In genomic region chr7:45126147-45126843, GRCm38 (mm10) we compare ENCODE assay signal across 7 mouse cellular contexts. TPM values are rescaled to one million over a fixed set of nuclear protein-coding genes. Genes with fewer than 3 reads are reported as not detected.
DNase-seq lines count a peak whose midpoint lies in the region; ATAC-seq and TF ChIP-seq lines count a peak whose summit lies in the region.

No protein-coding gene starts in this region.

- H3K9ac ChIP-seq in lung, embryonic 14.5 days: peak overlapping the region; percentile 97
- peak overlapping the region; percentile 100 for H3K9ac ChIP-seq in forebrain, embryonic 11.5 days (ENCODE audit: low read length)
- H3K9ac ChIP-seq in limb, embryonic 13.5 days: peak overlapping the region; percentile 100
- H3K9ac ChIP-seq in stomach, embryonic 15.5 days: peak overlapping the region; percentile 94

- peak overlapping the region; percentile 92 for H3K4me2 ChIP-seq in lung, embryonic 14.5 days
- peak overlapping the region; percentile 97 for H3K4me2 ChIP-seq in forebrain, embryonic 11.5 days (ENCODE audit: low read depth, low read length, severe bottlenecking)
- H3K4me2 ChIP-seq in limb, embryonic 13.5 days (replicated peaks): peak overlapping the region; percentile 94
- H3K4me2 ChIP-seq in stomach, embryonic 15.5 days: peak overlapping the region; percentile 77

- H3K36me3 ChIP-seq in lung, embryonic 14.5 days (ENCODE audit: insufficient read depth): peaks cover 56% of the 10 kb centered on the region
- H3K36me3 ChIP-seq in forebrain, embryonic 11.5 days (ENCODE audit: control insufficient read depth, insufficient read depth, low read length): peaks cover 25% of the 10 kb centered on the region
- H3K36me3 ChIP-seq in limb, embryonic 13.5 days: peaks cover 49% of the 10 kb centered on the region
- H3K36me3 ChIP-seq in stomach, embryonic 15.5 days: peaks cover 44% of the 10 kb centered on the region

- peaks cover 19% of the 10 kb centered on the region for H3K4me1 ChIP-seq in lung, embryonic 14.5 days (ENCODE audit: insufficient read depth)
- peaks cover 17% of the 10 kb centered on the region for H3K4me1 ChIP-seq in lung, adult 2 months (ENCODE audit: control insufficient read depth, insufficient read depth, low read length)
- peaks cover 32% of the 10 kb centered on the region for H3K4me1 ChIP-seq in forebrain, embryonic 11.5 days (replicated peaks; ENCODE audit: control insufficient read depth, insufficient read depth, low read length)
- peaks cover 61% of the 10 kb centered on the region for H3K4me1 ChIP-seq in limb, embryonic 13.5 days
- H3K4me1 ChIP-seq in stomach, embryonic 15.5 days: peaks cover 57% of the 10 kb centered on the region

- ATAC-seq in lung, embryonic 14.5 days (ENCODE audit: insufficient read depth): no peak
- no peak for ATAC-seq in forebrain, embryonic 11.5 days (replicated peaks; ENCODE audit: low FRiP score)
- no peak for ATAC-seq in limb, embryonic 13.5 days (ENCODE audit: low FRiP score, low read depth)
- ATAC-seq in stomach, embryonic 15.5 days (ENCODE audit: insufficient read depth, low FRiP score, low read depth): no peak

- no peak for TF ChIP-seq CTCF in lung, embryonic 14.5 days (IDR thresholded peaks at IDR 0.05; ENCODE audit: low read depth)
- no peak for TF ChIP-seq CTCF in lung, adult 2 months (IDR thresholded peaks at IDR 0.05; ENCODE audit: insufficient read depth, low read length)

- peak overlapping the region; percentile 95 for H3K27ac ChIP-seq in lung, embryonic 14.5 days (ENCODE audit: low read depth)
- H3K27ac ChIP-seq in forebrain, embryonic 11.5 days (ENCODE audit: low read depth, low read length): peak overlapping the region; percentile 88
- peak overlapping the region; percentile 92 for H3K27ac ChIP-seq in limb, embryonic 13.5 days
- peak overlapping the region; percentile 90 for H3K27ac ChIP-seq in stomach, embryonic 15.5 days

- no peak for TF ChIP-seq POLR2A in lung, adult 2 months (IDR thresholded peaks at IDR 0.05; ENCODE audit: borderline replicate concordance, extremely low read depth, low read depth, low read length)

- H3K9me3 ChIP-seq in lung, embryonic 14.5 days (ENCODE audit: low read depth, low read length): no peaks in the 10 kb centered on the region
- no peaks in the 10 kb centered on the region for H3K9me3 ChIP-seq in forebrain, embryonic 11.5 days (ENCODE audit: control insufficient read depth, low read length)
- no peaks in the 10 kb centered on the region for H3K9me3 ChIP-seq in limb, embryonic 13.5 days
- H3K9me3 ChIP-seq in stomach, embryonic 15.5 days: no peaks in the 10 kb centered on the region

- no peaks in the 10 kb centered on the region for H3K27me3 ChIP-seq in lung, embryonic 14.5 days (ENCODE audit: insufficient read depth, low read length)
- H3K27me3 ChIP-seq in forebrain, embryonic 11.5 days (ENCODE audit: control insufficient read depth, insufficient read depth, low read length): no peaks in the 10 kb centered on the region
- no peaks in the 10 kb centered on the region for H3K27me3 ChIP-seq in limb, embryonic 13.5 days
- H3K27me3 ChIP-seq in stomach, embryonic 15.5 days (replicated peaks): no peaks in the 10 kb centered on the region

- DNase-seq in lung, embryonic 14.5 days: no peak
- DNase-seq in lung, adult 2 months: no peak
- peak; percentile 63 for DNase-seq in forebrain, embryonic 11.5 days (ENCODE audit: low spot score)
- DNase-seq in urinary bladder, postnatal 36 days (ENCODE audit: low spot score in 2 of 2): no peak
- no peak for DNase-seq in urinary bladder, adult 18-20 months (ENCODE audit: low spot score in 2 of 2)

- 66% methylated on average over 17 of the region's 17 CpGs for WGBS in lung, embryonic 14.5 days
- WGBS in lung, adult 2 months: 70% methylated on average over 17 of the region's 17 CpGs
- WGBS in forebrain, embryonic 11.5 days: 78% methylated on average over 17 of the region's 17 CpGs
- WGBS in limb, embryonic 13.5 days: 74% methylated on average over 17 of the region's 17 CpGs
- 74% methylated on average over 17 of the region's 17 CpGs for WGBS in stomach, embryonic 15.5 days

- peak overlapping the region; percentile 67 for H3K4me3 ChIP-seq in lung, embryonic 14.5 days (ENCODE audit: low read depth, low read length)
- no peak overlapping the region for H3K4me3 ChIP-seq in lung, adult 2 months (replicated peaks; ENCODE audit: extremely low read depth, low read depth, low read length)
- peak overlapping the region; percentile 97 for H3K4me3 ChIP-seq in forebrain, embryonic 11.5 days (ENCODE audit: low read depth, low read length)
- H3K4me3 ChIP-seq in limb, embryonic 13.5 days: peak overlapping the region; percentile 68
- H3K4me3 ChIP-seq in stomach, embryonic 15.5 days (replicated peaks): peak overlapping the region; percentile 74

RNA-seq across cellular contexts. Expression of gene Rps11, which starts 2.1 kb away (rescaled TPM):
- 1,873 and 1,878 TPM in 2 replicates for polyA plus RNA-seq in lung, embryonic 14.5 days (2014; fragmentation: Nextera tagmentation; extraction: Ambion mirVana)
- 125 and 221 TPM in 2 replicates for polyA plus RNA-seq in lung, adult 2 months (2012; rRNA removed)
- polyA plus RNA-seq in forebrain, embryonic 11.5 days (2014; fragmentation: Nextera tagmentation; extraction: Ambion mirVana): 1,418 and 1,481 TPM in 2 replicates
- polyA plus RNA-seq in limb, embryonic 13.5 days (2015; fragmentation: Nextera tagmentation; extraction: Ambion mirVana): 1,512 and 1,535 TPM in 2 replicates
- polyA plus RNA-seq in stomach, embryonic 15.5 days (2015; fragmentation: Nextera tagmentation; extraction: Ambion mirVana): 1,420 and 1,462 TPM in 2 replicates

RNA-seq across cellular contexts. Expression of gene Rpl13a, which starts 2.3 kb away (rescaled TPM):
- polyA plus RNA-seq in lung, embryonic 14.5 days (2014; fragmentation: Nextera tagmentation; extraction: Ambion mirVana): 1,527 and 1,587 TPM in 2 replicates
- polyA plus RNA-seq in lung, adult 2 months (2012; rRNA removed): 1,255 and 1,630 TPM in 2 replicates
- 1,136 and 1,164 TPM in 2 replicates for polyA plus RNA-seq in forebrain, embryonic 11.5 days (2014; fragmentation: Nextera tagmentation; extraction: Ambion mirVana)
- 1,305 and 1,326 TPM in 2 replicates for polyA plus RNA-seq in limb, embryonic 13.5 days (2015; fragmentation: Nextera tagmentation; extraction: Ambion mirVana)
- polyA plus RNA-seq in stomach, embryonic 15.5 days (2015; fragmentation: Nextera tagmentation; extraction: Ambion mirVana): 1,296 and 1,308 TPM in 2 replicates

RNA-seq across cellular contexts. Expression of gene Gm45713, which starts 9.7 kb away (rescaled TPM):
- 1.2 and 1.4 TPM in 2 replicates for polyA plus RNA-seq in lung, embryonic 14.5 days (2014; fragmentation: Nextera tagmentation; extraction: Ambion mirVana)
- polyA plus RNA-seq in lung, adult 2 months (2012; rRNA removed): 3.1 TPM in 2 replicates
- 0.45 and 0.55 TPM in 2 replicates for polyA plus RNA-seq in forebrain, embryonic 11.5 days (2014; fragmentation: Nextera tagmentation; extraction: Ambion mirVana)
- polyA plus RNA-seq in limb, embryonic 13.5 days (2015; fragmentation: Nextera tagmentation; extraction: Ambion mirVana): 0.60 and 0.75 TPM in 2 replicates
- polyA plus RNA-seq in stomach, embryonic 15.5 days (2015; fragmentation: Nextera tagmentation; extraction: Ambion mirVana): 0.42 TPM in 1 of 2 replicates, not detected in the other

RNA-seq across cellular contexts. Expression of gene Flt3l, which starts 9.9 kb away (rescaled TPM):
- 0.72 and 1.1 TPM in 2 replicates for polyA plus RNA-seq in lung, embryonic 14.5 days (2014; fragmentation: Nextera tagmentation; extraction: Ambion mirVana)
- 151 and 195 TPM in 2 replicates for polyA plus RNA-seq in lung, adult 2 months (2012; rRNA removed)
- 1.2 and 1.8 TPM in 2 replicates for polyA plus RNA-seq in forebrain, embryonic 11.5 days (2014; fragmentation: Nextera tagmentation; extraction: Ambion mirVana)
- 1.0 and 1.2 TPM in 2 replicates for polyA plus RNA-seq in limb, embryonic 13.5 days (2015; fragmentation: Nextera tagmentation; extraction: Ambion mirVana)
- 2.2 and 2.5 TPM in 2 replicates for polyA plus RNA-seq in stomach, embryonic 15.5 days (2015; fragmentation: Nextera tagmentation; extraction: Ambion mirVana)

RNA-seq across cellular contexts. Expression of gene Fcgrt, which starts 22.6 kb away (rescaled TPM):
- polyA plus RNA-seq in lung, embryonic 14.5 days (2014; fragmentation: Nextera tagmentation; extraction: Ambion mirVana): 56.4 and 57.0 TPM in 2 replicates
- 112 and 120 TPM in 2 replicates for polyA plus RNA-seq in lung, adult 2 months (2012; rRNA removed)
- polyA plus RNA-seq in forebrain, embryonic 11.5 days (2014; fragmentation: Nextera tagmentation; extraction: Ambion mirVana): 7.1 and 7.3 TPM in 2 replicates
- 44.0 and 45.4 TPM in 2 replicates for polyA plus RNA-seq in limb, embryonic 13.5 days (2015; fragmentation: Nextera tagmentation; extraction: Ambion mirVana)
- 92.1 and 94.1 TPM in 2 replicates for polyA plus RNA-seq in stomach, embryonic 15.5 days (2015; fragmentation: Nextera tagmentation; extraction: Ambion mirVana)
